Mouse (Mus musculus): ENCODE data around the gene Flt1. TPM values are rescaled to one million over a fixed set of nuclear protein-coding genes. Genes with fewer than 3 reads are reported as not detected.

Gene Flt1
- total and polyA plus RNA-seq, 3 experiments: 0.03 to 0.08 TPM; not detected in 1

DNA sequence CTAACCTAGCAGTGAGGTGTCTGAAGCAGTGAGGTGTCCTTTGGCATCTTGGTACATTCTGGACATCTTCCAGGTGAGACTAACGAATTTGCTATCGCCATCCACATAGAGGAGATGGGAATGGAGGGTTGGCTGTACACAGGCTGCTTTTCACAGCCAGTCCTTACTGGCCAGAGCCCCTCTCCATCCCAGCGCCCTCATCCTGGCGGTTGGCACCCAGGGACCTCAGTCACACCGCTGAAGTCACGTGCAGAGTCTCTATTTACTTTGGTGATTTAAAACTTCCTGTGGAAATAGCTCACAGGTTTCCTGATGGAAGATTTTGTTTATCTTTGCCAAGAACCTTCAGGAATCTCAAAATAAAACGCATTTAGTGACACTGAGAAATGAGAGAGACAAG lies 84.4 kb downstream of the Flt1 start:
- TF ChIP-seq E2F4 (IDR thresholded peaks at IDR 0.05; ENCODE audit: borderline replicate concordance, low read depth, low read length) (no peak), MAFK (IDR thresholded peaks at IDR 0.05; ENCODE audit: borderline replicate concordance, low read depth, low read length) (no peak), MXI1 (IDR thresholded peaks at IDR 0.05; ENCODE audit: low read depth, low read length) (no peak), ETS1 (IDR thresholded peaks at IDR 0.05; ENCODE audit: low read depth, low read length) (no peak), ZKSCAN1 (IDR thresholded peaks at IDR 0.05; ENCODE audit: low read depth, low read length) (no peak), MAZ (IDR thresholded peaks at IDR 0.05; ENCODE audit: low read depth, low read length) (no peak)
- no peaks in the 10 kb centered on the region; a peak in 1 of 4 replicates for H3K27me3 ChIP-seq (ENCODE audit: control insufficient read depth in 1 of 2, insufficient read depth in 2 of 2, low read length in 2 of 2)

DNA sequence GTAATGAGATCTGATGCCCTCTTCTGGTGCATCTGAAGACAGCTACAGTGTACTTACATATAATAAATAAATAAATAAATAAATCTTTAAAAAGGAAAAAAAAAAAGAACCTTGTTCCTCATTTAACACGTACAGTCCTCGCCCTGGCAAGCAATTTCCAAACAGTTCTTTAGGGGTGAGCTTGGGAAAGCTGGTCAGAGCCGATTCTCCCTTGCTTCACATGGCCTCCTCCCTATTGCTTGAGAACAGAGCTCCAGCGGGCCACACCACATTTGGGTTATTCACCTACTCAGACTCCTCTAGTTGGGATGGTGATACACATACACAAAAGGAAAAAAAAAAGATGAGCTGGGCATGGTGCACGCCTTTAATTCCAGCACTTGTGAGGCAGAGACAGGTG lies 85.9 kb downstream of the Flt1 start:
- no peak overlapping the region for H3K27ac ChIP-seq (ENCODE audit: control insufficient read depth, low read depth, low read length)
- no peaks in the 10 kb centered on the region for H3K79me2 ChIP-seq (ENCODE audit: control insufficient read depth, insufficient read depth, low read length, poor library complexity)
- H3K9me3 ChIP-seq (replicated peaks; ENCODE audit: insufficient read depth, low read length): no peaks in the 10 kb centered on the region
- no peak overlapping the region for H3K9ac ChIP-seq (ENCODE audit: control insufficient read depth, low read depth, low read length, poor library complexity, severe bottlenecking)
- no peak overlapping the region for H3K4me3 ChIP-seq (ENCODE audit: control insufficient read depth in 1 of 2, insufficient read depth in 1 of 2, low read depth in 2 of 2, low read length in 2 of 2)
- TF ChIP-seq POLR2A (IDR thresholded peaks at IDR 0.05; ENCODE audit: control insufficient read depth in 1 of 2, insufficient read depth in 1 of 2, low read depth in 1 of 2, low read length in 2 of 2, poor library complexity in 1 of 2): no peak
- TF ChIP-seq POLR2AphosphoS2 (IDR thresholded peaks at IDR 0.05; ENCODE audit: low read length): no peak
- TF ChIP-seq RCOR1 (IDR thresholded peaks at IDR 0.05; ENCODE audit: low read depth, low read length): no peak
- no peak for TF ChIP-seq TBP (IDR thresholded peaks at IDR 0.05; ENCODE audit: low read depth, low read length)
- no peak for TF ChIP-seq MEF2A (IDR thresholded peaks at IDR 0.05; ENCODE audit: extremely low read depth, insufficient replicate concordance, low read depth, low read length, poor library complexity, severe bottlenecking)
- TF ChIP-seq SMC3 (IDR thresholded peaks at IDR 0.05; ENCODE audit: low read depth, low read length): no peak
- TF ChIP-seq MYC (IDR thresholded peaks at IDR 0.05; ENCODE audit: low read depth, low read length): no peak
- TF ChIP-seq ETS1 (IDR thresholded peaks at IDR 0.05; ENCODE audit: low read depth, low read length): no peak
- TF ChIP-seq USF2 (IDR thresholded peaks at IDR 0.05; ENCODE audit: borderline replicate concordance in 1 of 2, insufficient read depth in 1 of 2, low read depth in 1 of 2, low read length in 2 of 2): no peak
- no peak for TF ChIP-seq JUND (IDR thresholded peaks at IDR 0.05; ENCODE audit: low read depth, low read length)
- TF ChIP-seq USF1 (IDR thresholded peaks at IDR 0.05; ENCODE audit: low read depth, low read length): no peak
- TF ChIP-seq GABPA (IDR thresholded peaks at IDR 0.05; ENCODE audit: low read depth, low read length): no peak
- no peak for TF ChIP-seq MYB (IDR thresholded peaks at IDR 0.05; ENCODE audit: low read depth, low read length)
- no peak for TF ChIP-seq GATA1 (IDR thresholded peaks at IDR 0.05; ENCODE audit: low read depth, low read length)
- no peak for TF ChIP-seq CHD1 (IDR thresholded peaks at IDR 0.05; ENCODE audit: low read depth, low read length)
- no peak for TF ChIP-seq MAZ (IDR thresholded peaks at IDR 0.05; ENCODE audit: low read depth, low read length)
- no peak for TF ChIP-seq RAD21 (IDR thresholded peaks at IDR 0.05; ENCODE audit: low read depth, low read length)
- no peak for TF ChIP-seq CHD2 (IDR thresholded peaks at IDR 0.05; ENCODE audit: low read length)
- no peak for TF ChIP-seq MAFK (IDR thresholded peaks at IDR 0.05; ENCODE audit: borderline replicate concordance, low read depth, low read length)
- TF ChIP-seq NRF1 (IDR thresholded peaks at IDR 0.05; ENCODE audit: insufficient read depth, low read depth, low read length, poor library complexity, severe bottlenecking): no peak
- H3K27me3 ChIP-seq (ENCODE audit: control insufficient read depth in 1 of 2, insufficient read depth in 2 of 2, low read length in 2 of 2): no peaks in the 10 kb centered on the region; a peak in 1 of 4 replicates
- H3K4me1 ChIP-seq (ENCODE audit: control insufficient read depth in 1 of 2, insufficient read depth in 2 of 2, low read length in 2 of 2): no peaks in the 10 kb centered on the region
- DNase-seq (ENCODE audit: low read depth, low spot score): no peak
- H3K36me3 ChIP-seq (ENCODE audit: control insufficient read depth in 1 of 2, insufficient read depth in 2 of 2, low read length in 2 of 2): no peaks in the 10 kb centered on the region

More for the DNA sequence above, 84.4 kb downstream of the Flt1 start:
- Histone ChIP-seq H3K79me2 (ENCODE audit: control insufficient read depth, insufficient read depth, low read length, poor library complexity) (no peaks in the 10 kb centered on the region), H3K4me1 (ENCODE audit: control insufficient read depth in 1 of 2, insufficient read depth in 2 of 2, low read length in 2 of 2) (no peaks in the 10 kb centered on the region), H3K9ac (ENCODE audit: control insufficient read depth, low read depth, low read length, poor library complexity, severe bottlenecking) (no peak overlapping the region), H3K9me3 (replicated peaks; ENCODE audit: insufficient read depth, low read length) (no peaks in the 10 kb centered on the region), H3K27ac (ENCODE audit: control insufficient read depth, low read depth, low read length) (no peak overlapping the region), H3K36me3 (ENCODE audit: control insufficient read depth in 1 of 2, insufficient read depth in 2 of 2, low read length in 2 of 2) (no peaks in the 10 kb centered on the region), H3K4me3 (ENCODE audit: control insufficient read depth in 1 of 2, insufficient read depth in 1 of 2, low read depth in 2 of 2, low read length in 2 of 2) (no peak overlapping the region)
- no peak for DNase-seq (ENCODE audit: low read depth, low spot score)

Data from MEL (cell line).